Mouse (Mus musculus): ENCODE measurements around the gene Nsun6.

Gene Nsun6

GRCm38 (mm10) chr2:15054945-15055637 lies at the start of gene Nsun6:
Gene Nsun6, minus strand, starts transcription at chr2:15055069.
- DNase-seq (ENCODE audit: extremely low spot score): peak; percentile 99

- no peak for DNase-seq (ENCODE audit: extremely low spot score)
Observed at GRCm38 (mm10) chr2:15104386-15104785, 49.5 kb upstream of the Nsun6 start.

- no peak for DNase-seq (ENCODE audit: extremely low spot score)
Observed at GRCm38 (mm10) chr2:15096514-15097090, 41.7 kb upstream of the Nsun6 start.

GRCm38 (mm10) chr2:15087308-15087707 lies 32.4 kb upstream of the Nsun6 start:
- no peak for DNase-seq (ENCODE audit: extremely low spot score)

GRCm38 (mm10) chr2:15083702-15084101 lies 28.8 kb upstream of the Nsun6 start:
- no peak for DNase-seq (ENCODE audit: extremely low spot score)

- no peak for DNase-seq (ENCODE audit: extremely low spot score)
Observed at GRCm38 (mm10) chr2:15067091-15067490, 12.2 kb upstream of the Nsun6 start.

- no peak for DNase-seq (ENCODE audit: extremely low spot score)
Observed at GRCm38 (mm10) chr2:15065447-15065846, 10.6 kb upstream of the Nsun6 start.

GRCm38 (mm10) chr2:15064380-15065269 lies 9.8 kb upstream of the Nsun6 start:
- DNase-seq (ENCODE audit: extremely low spot score): no peak

- no peak for DNase-seq (ENCODE audit: extremely low spot score)
Observed at GRCm38 (mm10) chr2:15063815-15064214, 8.9 kb upstream of the Nsun6 start.

GRCm38 (mm10) chr2:15060856-15061255 lies 6.0 kb upstream of the Nsun6 start:
- no peak for DNase-seq (ENCODE audit: extremely low spot score)

GRCm38 (mm10) chr2:15058227-15058626 lies 3.4 kb upstream of the Nsun6 start:
- no peak for DNase-seq (ENCODE audit: extremely low spot score)

GRCm38 (mm10) chr2:15055741-15056151 lies 877 bp upstream of the Nsun6 start:
- no peak for DNase-seq (ENCODE audit: extremely low spot score)

GRCm38 (mm10) chr2:15054496-15054895 lies 373 bp downstream of the Nsun6 start:
- DNase-seq (ENCODE audit: extremely low spot score): no peak

GRCm38 (mm10) chr2:15049117-15049873 lies 5.6 kb downstream of the Nsun6 start, which contains the start of gene Arl5b:
Gene Arl5b, plus strand, starts transcription at chr2:15049395.
- DNase-seq (ENCODE audit: extremely low spot score): peak; percentile 85

GRCm38 (mm10) chr2:15040326-15040725 lies 14.5 kb downstream of the Nsun6 start:
- no peak for DNase-seq (ENCODE audit: extremely low spot score)

GRCm38 (mm10) chr2:15038705-15039104 lies 16.2 kb downstream of the Nsun6 start:
- no peak for DNase-seq (ENCODE audit: extremely low spot score)

- DNase-seq (ENCODE audit: extremely low spot score): no peak
Observed at GRCm38 (mm10) chr2:15027816-15028215, 27.1 kb downstream of the Nsun6 start.

GRCm38 (mm10) chr2:15026817-15027216 lies 28.1 kb downstream of the Nsun6 start:
- DNase-seq (ENCODE audit: extremely low spot score): no peak

GRCm38 (mm10) chr2:15008072-15008471 lies 46.8 kb downstream of the Nsun6 start:
- DNase-seq (ENCODE audit: extremely low spot score): no peak

- no peak for DNase-seq (ENCODE audit: extremely low spot score)
Observed at GRCm38 (mm10) chr2:15007531-15007930, 47.3 kb downstream of the Nsun6 start.

- DNase-seq (ENCODE audit: extremely low spot score): no peak
Observed at GRCm38 (mm10) chr2:14997836-14998235, 57.0 kb downstream of the Nsun6 start.

GRCm38 (mm10) chr2:14996036-14996435 lies 58.8 kb downstream of the Nsun6 start:
- no peak for DNase-seq (ENCODE audit: extremely low spot score)

Data from embryo, embryonic 9.5 days (tissue).